Mouse (Mus musculus): ENCODE data around the gene Zfyve1.

DNA sequence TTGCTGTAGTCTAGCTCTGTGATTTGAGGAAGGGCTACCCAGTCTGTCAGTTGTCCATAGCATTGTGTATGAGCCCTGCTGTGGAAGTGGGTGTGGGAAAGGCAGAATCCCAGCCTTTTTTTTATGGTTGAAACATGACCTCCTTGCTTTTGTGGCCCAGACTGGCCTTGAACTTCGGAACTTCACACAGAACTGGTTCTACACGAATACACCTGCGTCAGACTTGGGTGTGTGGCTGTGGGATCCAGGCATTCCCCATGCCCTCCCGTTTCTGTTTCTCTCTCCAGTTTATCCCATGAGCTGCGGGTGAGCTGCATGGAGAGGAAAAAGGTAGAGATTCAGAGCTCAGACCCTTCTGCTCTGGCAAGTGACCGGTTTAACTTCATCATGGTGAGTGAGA, 65.0 kb downstream of the Zfyve1 start:
- TF ChIP-seq POLR2A (IDR thresholded peaks at IDR 0.05; ENCODE audit: borderline replicate concordance, extremely low read depth, low read depth, low read length), result no peak
- TF ChIP-seq CTCF (IDR thresholded peaks at IDR 0.05; ENCODE audit: insufficient read depth, low read length), result no peak

All from lung, adult 2 months (tissue).